8 mouse cellular contexts compared by ENCODE assay signal in the genomic region with DNA sequence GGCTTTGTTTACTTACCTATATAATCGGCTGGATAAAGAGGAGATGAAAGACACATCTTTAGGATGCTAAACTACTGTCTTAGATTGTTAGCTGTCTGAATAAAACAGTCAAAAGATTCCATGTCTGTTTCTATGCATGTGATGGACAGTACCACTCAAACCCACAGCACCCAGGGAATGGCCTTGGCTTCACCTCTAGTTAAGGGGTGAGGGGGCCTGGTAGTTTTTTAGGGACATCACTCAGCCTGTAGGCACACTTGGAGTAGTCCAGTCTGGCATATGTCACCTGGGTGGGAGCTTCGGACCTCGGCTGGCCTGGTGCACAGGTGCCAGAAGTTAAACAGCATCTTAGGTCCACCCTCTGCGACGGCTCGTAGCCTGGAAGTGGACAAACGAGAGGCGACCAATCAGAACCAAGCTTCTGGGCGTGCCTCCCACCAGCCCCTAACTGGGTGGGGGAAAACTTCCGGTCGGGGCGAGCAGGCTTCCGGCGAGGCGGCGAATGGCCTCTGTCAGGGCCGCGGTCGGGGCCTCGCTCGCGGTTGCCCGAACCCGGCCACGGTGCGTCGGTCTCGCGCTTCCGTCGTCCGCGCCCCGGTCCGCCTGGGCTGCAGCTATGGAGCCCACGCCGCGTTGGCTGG. TPM values are rescaled to one million over a fixed set of nuclear protein-coding genes. Genes with fewer than 3 reads are reported as not detected.
A peak's percentile ranks its signal among the peaks of the same experiment; 100 is the strongest.
DNase-seq lines count a peak whose midpoint lies in the region; ATAC-seq and TF ChIP-seq lines count a peak whose summit lies in the region.

Selenoo (plus strand) TSS at position 478 of the 641 bp plus-strand sequence.

- H3K4me2 ChIP-seq in embryonic facial prominence, embryonic 15.5 days (replicated peaks), result peak within 1 kb of the TSS; percentile 95
- peak within 1 kb of the TSS; percentile 80 for H3K4me2 ChIP-seq in kidney, embryonic 14.5 days (replicated peaks; ENCODE audit: low read depth, low read length)
- peak within 1 kb of the TSS; percentile 95 for H3K4me2 ChIP-seq in limb, embryonic 15.5 days

- 2% methylated on average over 38 of the region's 38 CpGs for WGBS in bone marrow, adult 2 months
- WGBS in embryonic facial prominence, embryonic 15.5 days, result 1% methylated on average over 38 of the region's 38 CpGs
- 2% methylated on average over 28 of the region's 38 CpGs for WGBS in kidney, embryonic 14.5 days
- 2% methylated on average over 38 of the region's 38 CpGs for WGBS in limb, embryonic 15.5 days

- H3K9me3 ChIP-seq in embryonic facial prominence, embryonic 15.5 days (replicated peaks), result no peaks in the 10 kb centered on the region
- H3K9me3 ChIP-seq in kidney, embryonic 14.5 days (ENCODE audit: control insufficient read depth, low read length), result no peaks in the 10 kb centered on the region
- H3K9me3 ChIP-seq in limb, embryonic 15.5 days, result no peaks in the 10 kb centered on the region

- DNase-seq in 3T3-L1 (ENCODE audit: low read depth, low spot score), result peak; percentile 93
- peak; percentile 90 to 93 for DNase-seq in heart, adult 9 months (ENCODE audit: low spot score in 2 of 2)
- DNase-seq in monocyte, adult 2 months (ENCODE audit: low read depth in 1 of 2, low spot score in 2 of 2), result peak; percentile 26 to 53
- DNase-seq in spleen, postnatal 36 days (ENCODE audit: low spot score in 2 of 2), result peak; percentile 88 to 89

- TF ChIP-seq CTCF in bone marrow, adult 2 months (IDR thresholded peaks at IDR 0.05; ENCODE audit: control insufficient read depth, insufficient read depth, low read length), result no peak

- H3K27me3 ChIP-seq in embryonic facial prominence, embryonic 15.5 days, result no peaks in the 10 kb centered on the region
- no peaks in the 10 kb centered on the region for H3K27me3 ChIP-seq in kidney, embryonic 14.5 days (ENCODE audit: control insufficient read depth, insufficient read depth, low read length)
- no peaks in the 10 kb centered on the region for H3K27me3 ChIP-seq in limb, embryonic 15.5 days

- peaks cover 46% of the 10 kb centered on the region for H3K36me3 ChIP-seq in embryonic facial prominence, embryonic 15.5 days
- H3K36me3 ChIP-seq in kidney, embryonic 14.5 days (ENCODE audit: control insufficient read depth, insufficient read depth, low read length), result peaks cover 46% of the 10 kb centered on the region
- H3K36me3 ChIP-seq in limb, embryonic 15.5 days, result peaks cover 55% of the 10 kb centered on the region

- peak within 1 kb of the TSS; percentile 92 for H3K27ac ChIP-seq in bone marrow, adult 2 months (ENCODE audit: control insufficient read depth, insufficient read depth, low read depth, low read length, poor library complexity)
- peak within 1 kb of the TSS; percentile 71; the same call in 1 of the 2 replicates for H3K27ac ChIP-seq in embryonic facial prominence, embryonic 15.5 days (replicated peaks)
- peak within 1 kb of the TSS; percentile 74; the same call in 1 of the 2 replicates for H3K27ac ChIP-seq in kidney, embryonic 14.5 days (ENCODE audit: low read depth, low read length)
- peak within 1 kb of the TSS; percentile 84 for H3K27ac ChIP-seq in limb, embryonic 15.5 days

- peak within 1 kb of the TSS; percentile 89 for H3K4me3 ChIP-seq in bone marrow, adult 2 months (replicated peaks; ENCODE audit: control insufficient read depth, low read depth, low read length)
- H3K4me3 ChIP-seq in embryonic facial prominence, embryonic 15.5 days (replicated peaks), result peak within 1 kb of the TSS; percentile 75
- H3K4me3 ChIP-seq in kidney, embryonic 14.5 days (ENCODE audit: low read length), result peak within 1 kb of the TSS; percentile 95
- H3K4me3 ChIP-seq in limb, embryonic 15.5 days, result peak within 1 kb of the TSS; percentile 97

- TF ChIP-seq POLR2A in bone marrow, adult 2 months (IDR thresholded peaks at IDR 0.05; ENCODE audit: borderline replicate concordance, control insufficient read depth, low read depth, low read length), result peak; percentile 82; the same call in 1 of the 2 replicates

- H3K4me1 ChIP-seq in bone marrow, adult 2 months (ENCODE audit: control insufficient read depth, insufficient read depth, low read length), result peaks cover 3% of the 10 kb centered on the region; the same call in 1 of the 2 replicates
- peaks cover 26% of the 10 kb centered on the region for H3K4me1 ChIP-seq in embryonic facial prominence, embryonic 15.5 days
- H3K4me1 ChIP-seq in kidney, embryonic 14.5 days (ENCODE audit: control insufficient read depth, insufficient read depth, low read length), result peaks cover 9% of the 10 kb centered on the region; the same call in 1 of the 2 replicates
- H3K4me1 ChIP-seq in limb, embryonic 15.5 days, result peaks cover 21% of the 10 kb centered on the region

- H3K9ac ChIP-seq in embryonic facial prominence, embryonic 15.5 days, result peak within 1 kb of the TSS; percentile 88
- H3K9ac ChIP-seq in kidney, embryonic 14.5 days (ENCODE audit: low read depth, low read length), result peak within 1 kb of the TSS; percentile 95
- peak within 1 kb of the TSS; percentile 95 for H3K9ac ChIP-seq in limb, embryonic 15.5 days

- ATAC-seq in embryonic facial prominence, embryonic 15.5 days (ENCODE audit: insufficient number of reproducible peaks, low FRiP score, low TSS enrichment, low read depth), result peak; percentile 89
- peak; percentile 98 for ATAC-seq in kidney, embryonic 14.5 days (ENCODE audit: low FRiP score, low TSS enrichment)
- ATAC-seq in limb, embryonic 15.5 days (ENCODE audit: insufficient number of reproducible peaks, low FRiP score, low TSS enrichment, low read depth), result peak; percentile 83

RNA-seq across cellular contexts. Expression of gene Selenoo, which starts in this region (rescaled TPM):
- 7.0 and 17.9 TPM in 2 replicates for polyA plus RNA-seq in bone marrow, adult 2 months (2011; ENCODE audit: insufficient read depth, insufficient read length, low replicate concordance, missing spikeins)
- 20.7 and 20.9 TPM in 2 replicates for polyA plus RNA-seq in embryonic facial prominence, embryonic 15.5 days (2015; fragmentation: Nextera tagmentation; extraction: Ambion mirVana)
- 18.8 and 21.4 TPM in 2 replicates for polyA plus RNA-seq in kidney, embryonic 14.5 days (2014; fragmentation: Nextera tagmentation; extraction: Ambion mirVana)
- 14.4 and 16.9 TPM in 2 replicates for polyA plus RNA-seq in limb, embryonic 15.5 days (2015; fragmentation: Nextera tagmentation; extraction: Ambion mirVana)

Comparison
In these comparisons a context has a peak if more than half of its experiments do, and no peak if none do; other contexts are left out.
1. Peak in every context shown above with its lines: DNase-seq, ATAC-seq, H3K4me3 ChIP-seq and H3K27ac ChIP-seq.
2. DNase-seq: peak in every context shown above with its lines; median percentile 93 in 3T3-L1; 92 in heart, adult 9 months; 88 in spleen, postnatal 36 days; 40 in monocyte, adult 2 months.